Mouse (Mus musculus): ENCODE measurements around the gene Pole.

Gene Pole

DNA sequence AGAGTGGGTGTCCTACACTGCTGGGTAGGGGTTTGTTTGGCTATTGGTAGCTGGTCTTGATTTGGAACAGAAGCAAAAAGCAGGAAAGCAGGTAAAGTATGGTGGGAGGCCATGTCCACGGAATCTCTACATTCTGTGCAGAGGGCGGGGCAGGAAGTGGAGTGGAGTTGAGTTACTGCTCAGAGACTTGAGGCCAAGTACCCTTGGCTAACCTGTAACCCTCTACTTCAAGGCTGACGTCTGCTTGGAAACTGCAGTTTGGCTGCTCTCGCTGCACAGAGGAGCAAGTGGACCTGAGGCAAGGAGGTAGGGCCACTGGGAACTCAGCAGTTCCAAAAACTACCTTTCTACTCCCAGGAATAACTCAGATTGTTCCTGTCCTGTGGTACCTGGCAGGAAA lies 58.4 kb downstream of the Pole start, which contains the start of gene Lrcol1:
TSS of gene Lrcol1 (plus strand) at position 207 of the 400 bp plus-strand sequence.
- DNase-seq (ENCODE audit: extremely low spot score), result no peak

- no peak for DNase-seq (ENCODE audit: extremely low spot score)
Observed at GRCm38 (mm10) chr5:110345553-110345952, 59.4 kb downstream of the Pole start.

GRCm38 (mm10) chr5:110347006-110347405 lies 60.9 kb downstream of the Pole start:
- no peak for DNase-seq (ENCODE audit: extremely low spot score)

- peak; percentile 51 for DNase-seq (ENCODE audit: extremely low spot score)
Observed at GRCm38 (mm10) chr5:110354716-110355115, 68.6 kb downstream of the Pole start.

DNA sequence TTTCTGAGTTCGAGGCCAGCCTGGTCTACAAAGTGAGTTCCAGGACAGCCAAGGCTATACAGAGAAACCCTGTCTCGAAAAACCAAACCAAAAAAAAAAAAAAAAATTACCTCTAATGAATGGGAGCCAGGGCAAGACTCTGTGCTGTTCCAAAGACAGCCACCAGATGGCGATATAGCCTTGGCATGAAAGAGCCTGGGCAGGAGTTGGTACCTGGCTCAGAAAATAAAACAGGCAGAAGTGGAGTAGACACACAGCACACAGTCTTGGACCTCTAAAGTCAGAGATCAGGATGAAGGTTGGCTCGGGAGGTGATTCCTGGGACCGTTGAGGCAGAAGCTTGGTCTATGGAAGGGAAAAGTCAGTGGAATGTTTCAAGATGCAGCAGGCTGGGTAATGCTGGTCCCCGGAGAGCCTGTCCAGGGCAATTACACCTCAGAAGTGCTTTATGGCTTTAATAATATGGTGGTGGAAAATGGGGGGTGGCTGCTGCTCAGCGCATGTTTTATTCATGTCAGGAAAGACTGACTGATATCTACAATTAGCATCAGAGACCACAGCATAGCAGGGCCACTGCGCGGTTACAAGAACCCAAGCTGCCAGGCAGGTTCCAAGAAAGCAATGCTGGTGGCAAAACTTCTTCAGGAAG lies 71.5 kb downstream of the Pole start:
- peak; percentile 81 for DNase-seq (ENCODE audit: extremely low spot score)

- DNase-seq (ENCODE audit: extremely low spot score), result no peak
Observed at GRCm38 (mm10) chr5:110361465-110361864, 75.4 kb downstream of the Pole start.

- no peak for DNase-seq (ENCODE audit: extremely low spot score)
Observed at GRCm38 (mm10) chr5:110362813-110363178, 76.7 kb downstream of the Pole start.

DNA sequence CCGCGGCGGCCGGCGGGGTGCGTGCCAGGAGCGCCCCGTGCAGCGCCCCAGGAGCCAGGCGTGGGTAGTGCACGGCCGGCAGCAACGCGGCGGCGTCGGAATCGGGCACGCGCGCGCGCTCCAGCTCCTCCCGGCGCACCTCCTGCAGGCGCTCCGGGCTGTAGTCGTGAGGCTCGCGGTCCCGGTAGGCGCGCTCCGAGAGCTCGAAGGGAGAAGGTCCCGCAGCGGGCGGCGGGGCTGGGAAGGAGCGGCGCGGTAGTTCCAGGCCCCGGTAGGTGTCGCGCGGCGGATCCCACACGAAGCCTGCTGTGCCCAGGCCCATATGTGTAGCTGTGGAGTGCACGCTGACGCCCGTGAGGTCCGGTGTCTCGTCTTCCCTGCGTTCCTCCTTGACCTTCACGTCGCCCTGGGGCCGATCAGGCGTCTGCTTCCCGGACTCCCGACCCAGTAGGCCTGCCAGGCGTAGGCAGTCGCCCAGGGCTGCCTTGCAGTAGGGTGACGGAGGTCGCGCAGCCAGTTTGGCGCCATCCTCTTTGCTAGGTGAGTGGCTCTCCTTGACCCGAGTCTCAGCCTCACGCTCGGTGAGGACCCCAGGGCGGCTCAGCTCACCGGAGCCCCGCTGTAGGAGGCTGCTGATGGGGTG lies 77.2 kb downstream of the Pole start:
- DNase-seq (ENCODE audit: extremely low spot score), result peak; percentile 83

- no peak for DNase-seq (ENCODE audit: extremely low spot score)
Observed at GRCm38 (mm10) chr5:110363822-110364545, 77.9 kb downstream of the Pole start.

DNA sequence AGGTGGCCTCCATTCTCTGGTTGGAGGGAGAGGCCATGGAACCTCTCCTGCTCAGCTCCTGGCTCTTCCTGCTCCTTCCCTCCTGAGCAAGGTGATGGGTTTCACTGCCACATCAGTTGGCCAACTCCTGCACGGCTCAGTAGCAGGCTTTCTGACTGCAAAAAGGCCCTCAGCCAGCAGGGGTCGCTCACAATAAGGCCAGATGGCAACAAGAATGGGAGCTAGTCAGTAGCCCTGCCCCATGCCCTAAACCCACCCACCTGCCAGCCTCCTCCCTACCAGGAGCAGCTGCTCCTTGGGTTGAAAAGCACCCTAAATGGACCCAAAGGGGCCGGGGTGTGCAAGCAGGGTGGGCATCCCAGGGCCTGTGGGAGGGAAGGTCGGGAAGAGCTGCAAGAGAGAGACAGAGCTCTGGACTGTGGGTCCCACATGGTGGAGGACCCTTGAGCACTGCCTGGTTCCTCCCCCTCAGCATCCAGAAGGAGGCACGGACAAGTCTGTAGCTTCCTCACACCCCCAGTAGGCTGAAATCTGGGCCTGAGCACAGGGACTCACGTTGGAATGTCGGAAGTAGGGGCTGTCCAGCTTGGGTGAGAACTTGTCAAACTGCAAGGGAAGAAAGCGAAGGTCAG lies 90.8 kb downstream of the Pole start:
- DNase-seq (ENCODE audit: extremely low spot score), result peak; percentile 74

GRCm38 (mm10) chr5:110378181-110378583 lies 92.1 kb downstream of the Pole start:
- DNase-seq (ENCODE audit: extremely low spot score), result peak; percentile 57

DNA sequence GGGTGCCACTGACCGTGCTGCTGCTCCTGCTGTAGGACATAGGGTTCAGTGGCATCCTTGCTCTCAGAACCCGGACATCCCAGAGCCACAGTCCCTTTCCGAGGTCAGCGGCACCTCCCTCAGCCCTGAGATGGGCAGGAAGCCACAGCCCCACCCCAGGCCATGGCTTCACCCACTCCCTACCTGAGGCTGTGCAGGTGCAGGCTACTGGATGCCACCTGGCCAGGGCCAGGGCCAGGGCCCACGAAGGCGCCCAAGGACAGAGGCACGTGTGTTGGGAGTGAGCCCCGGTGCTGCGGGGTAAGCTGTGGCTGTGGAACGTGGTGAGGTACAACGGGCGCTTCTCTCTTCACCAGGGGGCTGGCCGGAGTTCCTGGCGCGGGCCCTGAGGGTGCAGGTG lies 93.0 kb downstream of the Pole start:
- DNase-seq (ENCODE audit: extremely low spot score), result no peak

DNA sequence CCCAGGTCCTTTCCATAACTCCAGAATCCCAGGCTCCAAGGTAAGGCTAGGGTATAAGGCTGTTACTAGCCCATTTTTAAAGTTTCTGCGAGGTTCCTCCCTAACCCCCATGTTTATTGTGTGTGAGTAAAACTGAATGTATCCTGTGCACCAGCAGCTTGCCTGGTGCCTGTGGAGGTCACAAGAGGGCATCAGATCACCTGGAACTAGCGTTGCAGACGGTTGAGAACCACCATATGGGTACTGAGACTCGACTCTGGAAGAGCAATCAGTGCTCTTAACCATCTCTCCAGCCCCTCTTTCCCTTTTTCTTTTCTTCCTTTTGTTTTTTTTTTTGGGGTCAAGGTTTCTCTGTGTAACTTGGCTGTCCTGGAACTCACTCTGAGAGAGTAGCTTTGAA lies 93.7 kb downstream of the Pole start:
- no peak for DNase-seq (ENCODE audit: extremely low spot score)

- no peak for DNase-seq (ENCODE audit: extremely low spot score)
Observed at GRCm38 (mm10) chr5:110384491-110384890, 98.4 kb downstream of the Pole start.

DNA sequence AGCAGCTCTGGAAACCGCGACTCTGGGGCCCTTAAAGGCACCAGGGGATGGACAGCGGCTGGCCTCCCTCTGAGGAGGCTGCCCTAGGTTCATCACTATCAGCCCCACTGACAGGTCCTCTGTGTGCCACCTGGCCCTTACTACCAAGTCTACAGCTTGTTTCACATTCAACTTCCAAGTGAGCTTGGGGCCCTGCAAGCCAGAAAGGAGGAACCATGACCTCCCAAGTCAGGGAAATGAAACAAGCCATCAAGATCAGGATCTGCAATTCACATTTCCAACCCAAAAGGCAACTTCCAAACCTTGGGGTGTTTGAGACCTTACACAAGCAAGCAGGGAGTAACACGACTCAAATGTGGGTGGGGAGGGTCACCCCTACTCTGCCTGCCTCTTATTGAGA lies 99.2 kb downstream of the Pole start:
- no peak for DNase-seq (ENCODE audit: extremely low spot score)

- peak; percentile 83 for DNase-seq (ENCODE audit: extremely low spot score)
Observed at GRCm38 (mm10) chr5:110386371-110387330, 100.5 kb downstream of the Pole start.

Data from embryo, embryonic 9.5 days (tissue).